Mouse (Mus musculus): ENCODE measurements around the gene Mmachc. TPM values are rescaled to one million over a fixed set of nuclear protein-coding genes. Genes with fewer than 3 reads are reported as not detected.
"Not testable (repeated sequence)": the region's sequence is repeated elsewhere in the genome, so short reads cannot be mapped to it uniquely, and the experiment has no call there.

The Mmachc gene
- polyA plus RNA-seq, 1 experiment from 2014 or later: 28.0 TPM

- no peaks in the 10 kb centered on the region for H3K36me3 ChIP-seq
- no peak overlapping the region for H3K27ac ChIP-seq
- 78% methylated on average over 6 of the region's 6 CpGs for WGBS
- H3K4me3 ChIP-seq: no peak overlapping the region
- no peaks in the 10 kb centered on the region for H3K27me3 ChIP-seq (replicated peaks)
- H3K4me2 ChIP-seq (replicated peaks): no peak overlapping the region
- no peak overlapping the region for H3K9ac ChIP-seq
- H3K9me3 ChIP-seq: no peaks in the 10 kb centered on the region
- no peak for ATAC-seq (ENCODE audit: low FRiP score, low read depth)
- H3K4me1 ChIP-seq: no peaks in the 10 kb centered on the region
These were observed 47.4 kb downstream of the Mmachc start for GRCm38 (mm10) chr4:116660829-116661228.

GRCm38 (mm10) chr4:116659916-116660315 lies 48.3 kb downstream of the Mmachc start:
- H3K36me3 ChIP-seq; H3K27ac ChIP-seq; H3K4me1 ChIP-seq; H3K4me3 ChIP-seq; H3K9me3 ChIP-seq; ATAC-seq (ENCODE audit: low FRiP score, low read depth); H3K27me3 ChIP-seq (replicated peaks); H3K9ac ChIP-seq; H3K4me2 ChIP-seq (replicated peaks): not testable (repeated sequence)
- WGBS: 87% methylated on average over 6 of the region's 6 CpGs

- Histone ChIP-seq H3K9ac (no peak overlapping the region), H3K36me3 (no peaks in the 10 kb centered on the region), H3K27ac (no peak overlapping the region), H3K9me3 (no peaks in the 10 kb centered on the region), H3K4me1 (no peaks in the 10 kb centered on the region), H3K4me2 (replicated peaks) (no peak overlapping the region), H3K4me3 (no peak overlapping the region), H3K27me3 (replicated peaks) (no peaks in the 10 kb centered on the region)
- ATAC-seq (ENCODE audit: low FRiP score, low read depth): no peak
- 82% methylated on average over 2 of the region's 2 CpGs for WGBS
These were observed 48.7 kb downstream of the Mmachc start for GRCm38 (mm10) chr4:116659474-116659873.

- no peaks in the 10 kb centered on the region for H3K9me3 ChIP-seq
- H3K27ac ChIP-seq: no peak overlapping the region
- no peak for ATAC-seq (ENCODE audit: low FRiP score, low read depth)
- H3K4me3 ChIP-seq: no peak overlapping the region
- H3K4me1 ChIP-seq: no peaks in the 10 kb centered on the region
- H3K4me2 ChIP-seq (replicated peaks): no peak overlapping the region
- no peaks in the 10 kb centered on the region for H3K27me3 ChIP-seq (replicated peaks)
- WGBS: 46% methylated on average over 3 of the region's 3 CpGs
- no peak overlapping the region for H3K9ac ChIP-seq
- H3K36me3 ChIP-seq: no peaks in the 10 kb centered on the region
These were observed 50.2 kb downstream of the Mmachc start for GRCm38 (mm10) chr4:116657971-116658370.

- no peaks in the 10 kb centered on the region; the same call in 1 of the 2 replicates for H3K4me1 ChIP-seq
- H3K27me3 ChIP-seq (replicated peaks): no peaks in the 10 kb centered on the region
- ATAC-seq (ENCODE audit: low FRiP score, low read depth): no peak
- H3K4me2 ChIP-seq (replicated peaks): no peak overlapping the region
- no peak overlapping the region for H3K9ac ChIP-seq
- H3K9me3 ChIP-seq: no peaks in the 10 kb centered on the region
- H3K36me3 ChIP-seq: no peaks in the 10 kb centered on the region
- H3K27ac ChIP-seq: no peak overlapping the region
- WGBS: 82% methylated on average over 3 of the region's 3 CpGs
- H3K4me3 ChIP-seq: no peak overlapping the region
These were observed 52.5 kb downstream of the Mmachc start for GRCm38 (mm10) chr4:116655658-116656057.

GRCm38 (mm10) chr4:116655100-116655499 lies 53.1 kb downstream of the Mmachc start:
- H3K27ac ChIP-seq: no peak overlapping the region
- WGBS: 73% methylated on average over 2 of the region's 2 CpGs
- no peaks in the 10 kb centered on the region for H3K9me3 ChIP-seq
- peaks cover 4% of the 10 kb centered on the region for H3K4me1 ChIP-seq
- ATAC-seq (ENCODE audit: low FRiP score, low read depth): no peak
- H3K27me3 ChIP-seq (replicated peaks): no peaks in the 10 kb centered on the region
- no peaks in the 10 kb centered on the region for H3K36me3 ChIP-seq
- H3K4me2 ChIP-seq (replicated peaks): no peak overlapping the region
- no peak overlapping the region for H3K4me3 ChIP-seq
- H3K9ac ChIP-seq: no peak overlapping the region

- Histone ChIP-seq H3K27ac (no peak overlapping the region), H3K9ac (no peak overlapping the region), H3K4me3 (no peak overlapping the region), H3K9me3 (no peaks in the 10 kb centered on the region), H3K27me3 (replicated peaks) (no peaks in the 10 kb centered on the region), H3K4me2 (replicated peaks) (no peak overlapping the region), H3K36me3 (peaks cover 8% of the 10 kb centered on the region; the same call in 1 of the 2 replicates), H3K4me1 (peaks cover 14% of the 10 kb centered on the region)
- WGBS: 89% methylated on average over 6 of the region's 6 CpGs
- ATAC-seq (ENCODE audit: low FRiP score, low read depth): no peak
These were observed 55.0 kb downstream of the Mmachc start for GRCm38 (mm10) chr4:116653228-116653627.

Other genes with a start within 250 kb of the Mmachc start
- 28.3 and 34.5 TPM in 2 replicates for gene Mast2, start 244.2 kb downstream of the Mmachc start, polyA plus RNA-seq (2016; fragmentation: Nextera tagmentation; extraction: Ambion mirVana)
- 13.2 and 14.7 TPM in 2 replicates for gene Ipp, start 200.9 kb downstream of the Mmachc start, polyA plus RNA-seq (2016; fragmentation: Nextera tagmentation; extraction: Ambion mirVana)
- 28.4 and 30.2 TPM in 2 replicates for gene Tmem69, start 152.5 kb downstream of the Mmachc start, polyA plus RNA-seq (2016; fragmentation: Nextera tagmentation; extraction: Ambion mirVana)
- gene Gpbp1l1, start 150.7 kb downstream of the Mmachc start, polyA plus RNA-seq (2016; fragmentation: Nextera tagmentation; extraction: Ambion mirVana): 19.5 and 20.8 TPM in 2 replicates
- 3.5 and 3.8 TPM in 2 replicates for gene Ccdc17, start 111.8 kb downstream of the Mmachc start, polyA plus RNA-seq (2016; fragmentation: Nextera tagmentation; extraction: Ambion mirVana)
- gene Nasp, start 80.5 kb downstream of the Mmachc start, polyA plus RNA-seq (2016; fragmentation: Nextera tagmentation; extraction: Ambion mirVana): 172 and 173 TPM in 2 replicates
- gene Akr1a1, start 56.7 kb downstream of the Mmachc start, polyA plus RNA-seq (2016; fragmentation: Nextera tagmentation; extraction: Ambion mirVana): 583 and 599 TPM in 2 replicates
- 660 and 722 TPM in 2 replicates for gene Prdx1, start 22.9 kb downstream of the Mmachc start, polyA plus RNA-seq (2016; fragmentation: Nextera tagmentation; extraction: Ambion mirVana)
- gene Ccdc163, start 103 bp upstream of the Mmachc start, polyA plus RNA-seq (2016; fragmentation: Nextera tagmentation; extraction: Ambion mirVana): 22.0 and 23.5 TPM in 2 replicates
- gene Tesk2, start 12.5 kb upstream of the Mmachc start, polyA plus RNA-seq (2016; fragmentation: Nextera tagmentation; extraction: Ambion mirVana): 6.4 and 6.5 TPM in 2 replicates
- 31.3 and 32.0 TPM in 2 replicates for gene Toe1, start 99.2 kb upstream of the Mmachc start, polyA plus RNA-seq (2016; fragmentation: Nextera tagmentation; extraction: Ambion mirVana)
- 13.6 and 14.5 TPM in 2 replicates for gene Mutyh, start 99.3 kb upstream of the Mmachc start, polyA plus RNA-seq (2016; fragmentation: Nextera tagmentation; extraction: Ambion mirVana)
- gene Hpdl, start 113.3 kb upstream of the Mmachc start, polyA plus RNA-seq (2016; fragmentation: Nextera tagmentation; extraction: Ambion mirVana): 1.3 and 1.6 TPM in 2 replicates
- gene Zswim5, start 169.0 kb upstream of the Mmachc start, polyA plus RNA-seq (2016; fragmentation: Nextera tagmentation; extraction: Ambion mirVana): 10.2 and 10.4 TPM in 2 replicates